Mouse (Mus musculus): ENCODE measurements at regions not wholly inside any gene's neighbourhood (a gene's known extent, or its start where the extent isn't known, plus 50 kb on each side); places are given as distances from the start of the nearest gene placed in this dataset.

DNA sequence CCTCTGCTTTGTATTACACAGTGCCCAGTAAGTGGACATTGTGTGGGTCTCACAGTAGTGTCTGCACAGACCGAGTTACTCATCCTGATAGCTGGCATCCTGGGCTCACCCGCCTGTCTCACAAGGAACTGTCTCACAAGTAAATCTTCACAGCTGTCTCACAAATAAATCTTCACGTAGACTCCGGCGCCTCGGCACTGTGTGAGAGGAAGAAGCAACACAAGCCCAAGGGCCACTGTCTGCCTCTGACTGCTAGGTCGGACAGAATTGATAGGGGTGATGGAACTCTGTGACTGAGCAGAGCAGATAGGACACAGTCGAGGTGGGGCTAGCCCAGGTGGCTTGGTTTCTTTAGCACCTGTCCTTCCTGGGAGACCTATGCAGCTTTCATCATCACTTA is 136.2 kb upstream of the Thumpd2 start:
- H3K27me3 ChIP-seq (replicated peaks; ENCODE audit: control insufficient read depth, insufficient read depth, low read length) = no peaks in the 10 kb centered on the region
- no peaks in the 10 kb centered on the region for H3K4me1 ChIP-seq (ENCODE audit: control insufficient read depth, insufficient read depth, low read length)
- ATAC-seq = no peak
- no peak overlapping the region for H3K27ac ChIP-seq (ENCODE audit: low read depth, low read length)
- 85% methylated on average over 8 of the region's 8 CpGs for WGBS
- no peaks in the 10 kb centered on the region for H3K36me3 ChIP-seq (ENCODE audit: control insufficient read depth, insufficient read depth, low read length)
- no peak overlapping the region for H3K9ac ChIP-seq (ENCODE audit: low read length)
- H3K4me3 ChIP-seq (ENCODE audit: low read depth, low read length) = no peak overlapping the region
- DNase-seq (ENCODE audit: low spot score) = no peak
- 0 out of 2 replicates have a peak, but pooled peaks cover 2% of the 10 kb centered on the region for H3K9me3 ChIP-seq (replicated peaks; ENCODE audit: control insufficient read depth, low read length)
- H3K4me2 ChIP-seq (ENCODE audit: low read length) = no peak overlapping the region

GRCm38 (mm10) chr17:81194006-81194405 is 129.1 kb upstream of the Thumpd2 start:
- Histone ChIP-seq H3K27me3 (replicated peaks; ENCODE audit: control insufficient read depth, insufficient read depth, low read length) (no peaks in the 10 kb centered on the region), H3K27ac (ENCODE audit: low read depth, low read length) (no peak overlapping the region), H3K4me1 (ENCODE audit: control insufficient read depth, insufficient read depth, low read length) (no peaks in the 10 kb centered on the region), H3K4me3 (ENCODE audit: low read depth, low read length) (no peak overlapping the region), H3K4me2 (ENCODE audit: low read length) (no peak overlapping the region), H3K9ac (ENCODE audit: low read length) (no peak overlapping the region), H3K36me3 (ENCODE audit: control insufficient read depth, insufficient read depth, low read length) (no peaks in the 10 kb centered on the region), H3K9me3 (replicated peaks; ENCODE audit: control insufficient read depth, low read length) (no peaks in the 10 kb centered on the region)
- ATAC-seq (0 out of 2 replicates have a peak, but pooled peaks have one; percentile 30), DNase-seq (ENCODE audit: low spot score) (no peak)
- 89% methylated on average over 10 of the region's 10 CpGs for WGBS

DNA sequence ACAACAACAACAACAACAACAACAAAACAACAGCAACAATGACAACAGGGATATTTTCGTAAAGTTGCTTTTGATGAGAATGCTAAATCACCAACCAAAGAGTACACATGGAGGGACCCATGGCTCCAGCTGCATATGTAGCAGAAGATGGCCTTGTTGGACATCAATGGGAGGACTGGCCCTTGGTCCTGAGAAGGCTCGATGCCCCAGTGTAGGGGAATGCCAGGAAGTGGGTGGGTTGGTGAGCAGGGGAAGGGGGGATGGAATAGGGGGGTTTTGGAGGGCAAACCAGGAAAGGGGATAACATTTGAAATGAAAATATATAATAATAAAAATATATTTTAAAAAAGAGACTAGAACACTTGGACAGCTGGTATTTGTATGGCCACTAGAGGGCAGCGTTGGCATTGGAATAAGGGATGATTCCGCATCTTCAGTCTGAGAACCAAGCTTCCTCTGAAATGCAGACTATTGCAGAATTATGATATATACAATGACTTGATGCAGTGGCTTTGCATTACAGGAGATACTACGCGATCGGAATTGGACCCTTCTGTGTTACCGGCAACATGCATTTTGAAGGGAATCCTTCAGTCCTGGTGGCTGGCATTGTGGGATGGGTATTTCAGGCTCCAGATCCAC is 128.5 kb upstream of the Thumpd2 start:
- DNase-seq (ENCODE audit: low spot score) = peak; percentile 91
- H3K27ac ChIP-seq (ENCODE audit: low read depth, low read length) = no peak overlapping the region
- H3K9ac ChIP-seq (ENCODE audit: low read length) = no peak overlapping the region
- ATAC-seq = peak; percentile 77
- H3K9me3 ChIP-seq (replicated peaks; ENCODE audit: control insufficient read depth, low read length) = no peaks in the 10 kb centered on the region
- 49% methylated on average over 8 of the region's 8 CpGs for WGBS
- H3K4me2 ChIP-seq (ENCODE audit: low read length) = no peak overlapping the region
- no peaks in the 10 kb centered on the region for H3K4me1 ChIP-seq (ENCODE audit: control insufficient read depth, insufficient read depth, low read length)
- H3K27me3 ChIP-seq (replicated peaks; ENCODE audit: control insufficient read depth, insufficient read depth, low read length) = no peaks in the 10 kb centered on the region
- no peaks in the 10 kb centered on the region for H3K36me3 ChIP-seq (ENCODE audit: control insufficient read depth, insufficient read depth, low read length)
- H3K4me3 ChIP-seq (ENCODE audit: low read depth, low read length) = no peak overlapping the region

- Histone ChIP-seq H3K4me1 (ENCODE audit: control insufficient read depth, insufficient read depth, low read length) (no peaks in the 10 kb centered on the region), H3K4me3 (ENCODE audit: low read depth, low read length) (no peak overlapping the region), H3K4me2 (ENCODE audit: low read length) (no peak overlapping the region), H3K9ac (ENCODE audit: low read length) (no peak overlapping the region), H3K9me3 (replicated peaks; ENCODE audit: control insufficient read depth, low read length) (no peaks in the 10 kb centered on the region), H3K27me3 (replicated peaks; ENCODE audit: control insufficient read depth, insufficient read depth, low read length) (no peaks in the 10 kb centered on the region), H3K27ac (ENCODE audit: low read depth, low read length) (no peak overlapping the region), H3K36me3 (ENCODE audit: control insufficient read depth, insufficient read depth, low read length) (no peaks in the 10 kb centered on the region)
- DNase-seq (ENCODE audit: low spot score) (peak; percentile 46), ATAC-seq (peak; percentile 64)
- WGBS = 55% methylated on average over 4 of the region's 4 CpGs
Observed at GRCm38 (mm10) chr17:81189996-81190395, 125.1 kb upstream of the Thumpd2 start.

DNA sequence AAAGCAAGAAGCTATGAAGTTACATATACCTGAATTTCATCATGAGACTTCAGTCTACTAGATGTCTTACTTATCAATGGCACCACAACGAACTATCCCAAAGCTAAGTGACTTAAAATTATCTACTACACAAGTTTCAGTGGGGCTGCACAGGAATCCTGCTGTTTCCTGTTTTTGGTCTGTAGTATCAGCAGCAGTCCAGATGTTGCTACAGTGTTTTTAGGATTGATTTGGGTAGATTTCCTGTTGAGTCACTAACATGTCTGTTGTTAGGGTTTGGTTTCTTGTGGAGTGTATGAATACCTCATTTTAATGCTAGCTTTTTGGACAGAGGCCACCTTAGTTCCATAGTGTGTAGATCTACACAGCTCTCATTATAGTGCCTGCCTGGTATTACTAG is 120.8 kb upstream of the Thumpd2 start:
- no peak for DNase-seq (ENCODE audit: low spot score)
- no peak for ATAC-seq
- no peaks in the 10 kb centered on the region for H3K36me3 ChIP-seq (ENCODE audit: control insufficient read depth, insufficient read depth, low read length)
- 84% methylated on average over 1 of the region's 1 CpGs for WGBS
- H3K4me2 ChIP-seq (ENCODE audit: low read length) = no peak overlapping the region
- no peaks in the 10 kb centered on the region for H3K4me1 ChIP-seq (ENCODE audit: control insufficient read depth, insufficient read depth, low read length)
- no peaks in the 10 kb centered on the region for H3K9me3 ChIP-seq (replicated peaks; ENCODE audit: control insufficient read depth, low read length)
- no peaks in the 10 kb centered on the region for H3K27me3 ChIP-seq (replicated peaks; ENCODE audit: control insufficient read depth, insufficient read depth, low read length)
- H3K4me3 ChIP-seq (ENCODE audit: low read depth, low read length) = no peak overlapping the region
- H3K9ac ChIP-seq (ENCODE audit: low read length) = no peak overlapping the region
- H3K27ac ChIP-seq (ENCODE audit: low read depth, low read length) = no peak overlapping the region

DNA sequence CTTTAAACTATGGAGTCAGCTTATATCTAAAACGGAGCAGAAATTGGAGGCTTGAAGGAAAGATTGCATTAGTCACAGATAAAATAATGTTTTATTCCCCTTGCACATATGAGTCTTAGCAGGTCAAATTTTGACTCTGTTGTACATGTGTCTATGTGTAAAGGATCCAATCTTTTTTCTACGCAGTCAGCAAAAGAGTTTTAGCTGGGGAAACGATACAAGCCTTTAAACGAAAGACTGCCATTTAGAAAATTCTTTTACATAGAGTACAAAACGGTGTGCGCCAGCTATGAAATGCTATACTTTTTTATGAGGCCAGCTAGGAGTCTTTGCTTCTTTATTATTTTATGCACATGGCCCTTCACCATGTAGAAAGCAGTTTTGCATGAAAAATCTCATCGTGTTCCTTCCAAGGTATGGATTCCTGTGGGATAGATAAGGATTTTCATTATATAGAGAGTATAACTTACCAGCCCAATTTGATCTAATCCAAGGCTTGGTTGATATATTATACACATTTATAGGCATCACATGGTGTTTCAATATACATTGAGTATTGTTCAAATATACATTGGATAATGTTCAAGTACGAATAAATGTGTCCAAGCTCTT is 116.0 kb upstream of the Thumpd2 start:
- ATAC-seq = no peak
- Histone ChIP-seq H3K4me3 (ENCODE audit: low read depth, low read length) (no peak overlapping the region), H3K36me3 (ENCODE audit: control insufficient read depth, insufficient read depth, low read length) (no peaks in the 10 kb centered on the region), H3K4me2 (ENCODE audit: low read length) (no peak overlapping the region), H3K27me3 (replicated peaks; ENCODE audit: control insufficient read depth, insufficient read depth, low read length) (no peaks in the 10 kb centered on the region), H3K27ac (ENCODE audit: low read depth, low read length) (no peak overlapping the region), H3K4me1 (ENCODE audit: control insufficient read depth, insufficient read depth, low read length) (no peaks in the 10 kb centered on the region), H3K9ac (ENCODE audit: low read length) (no peak overlapping the region), H3K9me3 (replicated peaks; ENCODE audit: control insufficient read depth, low read length) (no peaks in the 10 kb centered on the region)
- WGBS = 91% methylated on average over 8 of the region's 8 CpGs
- DNase-seq (ENCODE audit: low spot score) = no peak

GRCm38 (mm10) chr17:81176306-81176705 is 111.4 kb upstream of the Thumpd2 start:
- H3K4me1 ChIP-seq (ENCODE audit: control insufficient read depth, insufficient read depth, low read length) = no peaks in the 10 kb centered on the region
- ATAC-seq = no peak
- no peak overlapping the region for H3K27ac ChIP-seq (ENCODE audit: low read depth, low read length)
- no peaks in the 10 kb centered on the region for H3K27me3 ChIP-seq (replicated peaks; ENCODE audit: control insufficient read depth, insufficient read depth, low read length)
- no peak overlapping the region for H3K4me2 ChIP-seq (ENCODE audit: low read length)
- WGBS = 92% methylated on average over 3 of the region's 3 CpGs
- H3K36me3 ChIP-seq (ENCODE audit: control insufficient read depth, insufficient read depth, low read length) = no peaks in the 10 kb centered on the region
- no peaks in the 10 kb centered on the region for H3K9me3 ChIP-seq (replicated peaks; ENCODE audit: control insufficient read depth, low read length)
- no peak for DNase-seq (ENCODE audit: low spot score)
- H3K4me3 ChIP-seq (ENCODE audit: low read depth, low read length) = no peak overlapping the region
- H3K9ac ChIP-seq (ENCODE audit: low read length) = no peak overlapping the region

DNA sequence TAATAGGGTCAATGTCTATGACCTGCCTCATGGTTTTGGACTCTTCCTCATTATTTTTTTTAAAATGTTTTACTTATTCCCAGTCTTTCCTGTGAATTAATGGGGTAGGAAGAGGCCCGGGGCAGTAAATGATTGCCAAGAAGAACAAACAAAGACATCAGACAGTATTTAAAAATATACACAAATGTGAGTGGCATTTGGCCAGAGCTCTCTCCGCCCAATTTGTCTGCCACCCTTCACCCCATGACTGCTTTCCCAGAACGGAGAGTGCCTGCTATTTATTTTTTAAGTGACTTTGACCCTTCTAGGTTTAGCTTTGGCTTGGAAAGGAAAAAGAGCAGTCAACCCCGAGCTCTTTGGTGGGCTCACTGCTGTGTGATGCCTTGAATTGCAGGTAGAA is 111.0 kb upstream of the Thumpd2 start:
- H3K4me2 ChIP-seq (ENCODE audit: low read length) = no peak overlapping the region
- ATAC-seq (no peak), DNase-seq (ENCODE audit: low spot score) (no peak)
- H3K4me1 ChIP-seq (ENCODE audit: control insufficient read depth, insufficient read depth, low read length) = no peaks in the 10 kb centered on the region
- no peak overlapping the region for H3K4me3 ChIP-seq (ENCODE audit: low read depth, low read length)
- H3K9ac ChIP-seq (ENCODE audit: low read length) = no peak overlapping the region
- H3K27ac ChIP-seq (ENCODE audit: low read depth, low read length) = no peak overlapping the region
- H3K36me3 ChIP-seq (ENCODE audit: control insufficient read depth, insufficient read depth, low read length) = no peaks in the 10 kb centered on the region
- WGBS = 79% methylated on average over 4 of the region's 4 CpGs
- H3K9me3 ChIP-seq (replicated peaks; ENCODE audit: control insufficient read depth, low read length) = no peaks in the 10 kb centered on the region
- H3K27me3 ChIP-seq (replicated peaks; ENCODE audit: control insufficient read depth, insufficient read depth, low read length) = no peaks in the 10 kb centered on the region

DNA sequence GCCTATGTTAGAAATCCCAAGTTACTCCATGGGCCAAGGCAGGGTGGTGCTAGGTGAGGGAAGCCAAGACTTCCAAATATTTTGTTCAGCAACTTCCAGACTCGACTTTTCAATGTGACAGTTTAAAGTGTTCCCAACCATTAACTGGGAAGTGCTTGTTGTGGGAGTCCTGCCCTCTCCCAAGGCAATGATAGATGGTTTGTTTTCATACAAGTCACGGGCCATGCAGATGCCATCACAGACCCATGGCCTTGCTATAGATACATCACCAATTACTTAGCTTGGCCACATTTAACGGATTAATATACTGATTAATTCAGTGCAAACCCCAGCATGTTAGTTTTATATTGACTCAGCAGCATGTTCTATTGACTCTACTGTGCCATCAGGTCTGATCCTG is 108.1 kb upstream of the Thumpd2 start:
- Histone ChIP-seq H3K4me1 (ENCODE audit: control insufficient read depth, insufficient read depth, low read length) (no peaks in the 10 kb centered on the region), H3K27ac (ENCODE audit: low read depth, low read length) (no peak overlapping the region), H3K4me3 (ENCODE audit: low read depth, low read length) (no peak overlapping the region), H3K9ac (ENCODE audit: low read length) (no peak overlapping the region), H3K9me3 (replicated peaks; ENCODE audit: control insufficient read depth, low read length) (no peaks in the 10 kb centered on the region), H3K4me2 (ENCODE audit: low read length) (no peak overlapping the region), H3K36me3 (ENCODE audit: control insufficient read depth, insufficient read depth, low read length) (no peaks in the 10 kb centered on the region), H3K27me3 (replicated peaks; ENCODE audit: control insufficient read depth, insufficient read depth, low read length) (no peaks in the 10 kb centered on the region)
- DNase-seq (ENCODE audit: low spot score) = no peak
- WGBS = 91% methylated on average over 3 of the region's 3 CpGs
- ATAC-seq = no peak

Measured in forebrain, embryonic 14.5 days (tissue).